Mouse (Mus musculus): ENCODE results near the gene Gnai2.

GRCm38 (mm10) chr9:107600745-107601144 is 34.4 kb downstream of the Gnai2 start:
- TF ChIP-seq CTCF (IDR thresholded peaks at IDR 0.05; ENCODE audit: low read depth, low read length) (peak; percentile 49), POLR2A (IDR thresholded peaks at IDR 0.05; ENCODE audit: insufficient read depth, low read length) (no peak)

Measured in ES-Bruce4 (cell line).